Mouse (Mus musculus) hindbrain, embryonic 10.5 days (tissue): Measurements from ENCODE around the gene Slc43a1. TPM values are rescaled to one million over a fixed set of nuclear protein-coding genes. Genes with fewer than 3 reads are reported as not detected.
A peak's percentile ranks its signal among the peaks of the same experiment; 100 is the strongest.

Experiments used
- DNase-seq: peaks from one replicate; pipeline ENCODE4 v3.0.0-alpha.2; 2017; ENCODE audit warnings: low spot score
- H3K27ac ChIP-seq: fragments of 300-500 bp; sonication (generic); 2 replicates; pipeline ENCODE4 v1.5.1; 2016; ENCODE audit warnings: mild to moderate bottlenecking, moderate library complexity
- H3K27me3 ChIP-seq: fragments of 300-500 bp; sonication (generic); 2 replicates; pipeline ENCODE4 v1.6.1; 2016; ENCODE audit warnings: mild to moderate bottlenecking; ENCODE audit not compliant: poor library complexity, insufficient read depth, severe bottlenecking
- H3K36me3 ChIP-seq: fragments of 300-500 bp; sonication (generic); 2 replicates; pipeline ENCODE4 v1.6.1; 2016; ENCODE audit warnings: mild to moderate bottlenecking, moderate library complexity
- H3K4me1 ChIP-seq: fragments of 300-500 bp; sonication (generic); replicated peaks from 2 replicates; pipeline ENCODE4 v1.6.1; 2016; ENCODE audit warnings: mild to moderate bottlenecking
- H3K4me3 ChIP-seq: fragments of 300-500 bp; sonication (generic); 2 replicates; pipeline ENCODE4 v1.5.1; 2016; ENCODE audit warnings: mild to moderate bottlenecking, moderate library complexity
- H3K9me3 ChIP-seq: fragments of 300-500 bp; sonication (generic); 2 replicates; pipeline ENCODE4 v1.6.1; 2016; ENCODE audit warnings: mild to moderate bottlenecking, moderate library complexity
- WGBS: fragments of 180-500 bp; shearing (Covaris S2); methylation state at CpG from one replicate; pipeline ENCODE4 v1.1.7; 2016; 5-methylcytosine and 5-hydroxymethylcytosine counted together
- polyA plus RNA-seq: library from polyadenylated mRNA; unstranded; fragments of >200 nt; fragmentation: Nextera tagmentation; extraction: Ambion mirVana; gene quantifications from 2 replicates; pipeline ENCODE4 v1.2.1, GENCODE M21; 2016

The Slc43a1 gene
- polyA plus RNA-seq, 1 experiment from 2014 or later = 23.1 TPM

- WGBS = 82% methylated on average over 6 of the region's 6 CpGs
- H3K27ac ChIP-seq = no peak overlapping the region
- no peaks in the 10 kb centered on the region for H3K27me3 ChIP-seq
- peaks cover 15% of the 10 kb centered on the region for H3K36me3 ChIP-seq
- DNase-seq = no peak
- H3K9me3 ChIP-seq = no peaks in the 10 kb centered on the region
- H3K4me1 ChIP-seq = peaks cover 19% of the 10 kb centered on the region
- H3K4me3 ChIP-seq = 0 out of 2 replicates have a peak overlapping the region, but pooled peaks have one; percentile 38
Observed at GRCm38 (mm10) chr2:84810526-84810885, 28.1 kb upstream of the Slc43a1 start.

- peak overlapping the region; percentile 54 for H3K27ac ChIP-seq
- peaks cover 15% of the 10 kb centered on the region for H3K36me3 ChIP-seq
- peaks cover 19% of the 10 kb centered on the region for H3K4me1 ChIP-seq
- DNase-seq = peak; percentile 91
- no peaks in the 10 kb centered on the region for H3K9me3 ChIP-seq
- H3K27me3 ChIP-seq = no peaks in the 10 kb centered on the region
- H3K4me3 ChIP-seq = peak overlapping the region; percentile 38
- 42% methylated on average over 26 of the region's 26 CpGs for WGBS
Observed at GRCm38 (mm10) chr2:84810886-84811577, 27.6 kb upstream of the Slc43a1 start.

DNA sequence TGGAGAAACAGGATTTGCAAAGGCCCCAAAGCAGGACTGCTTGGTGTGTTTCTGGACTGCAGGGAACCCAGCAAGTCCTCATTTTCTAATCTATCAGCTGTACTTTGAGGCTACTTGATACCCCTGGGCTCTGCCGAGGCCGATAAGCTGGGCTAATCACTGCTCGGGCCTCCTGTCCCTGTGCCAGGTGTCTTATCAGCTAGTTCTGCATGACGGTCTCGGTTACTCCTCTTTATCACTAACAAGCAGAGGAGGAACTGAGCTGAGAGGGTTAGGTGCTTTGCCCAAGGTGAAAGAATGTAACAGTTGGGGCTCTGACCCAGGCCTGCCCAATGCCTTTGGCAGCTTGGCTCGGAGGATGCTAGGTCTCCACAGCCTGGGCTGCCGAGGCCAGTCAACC lies 26.8 kb upstream of the Slc43a1 start:
- H3K36me3 ChIP-seq = peaks cover 15% of the 10 kb centered on the region
- peak overlapping the region; percentile 18; the same call in 1 of the 2 replicates for H3K27ac ChIP-seq
- H3K27me3 ChIP-seq = no peaks in the 10 kb centered on the region
- H3K9me3 ChIP-seq = no peaks in the 10 kb centered on the region
- no peak overlapping the region for H3K4me3 ChIP-seq
- 87% methylated on average over 7 of the region's 7 CpGs for WGBS
- no peak for DNase-seq
- peaks cover 19% of the 10 kb centered on the region for H3K4me1 ChIP-seq

GRCm38 (mm10) chr2:84812676-84813075 lies 26.0 kb upstream of the Slc43a1 start:
- no peak overlapping the region for H3K4me3 ChIP-seq
- no peaks in the 10 kb centered on the region for H3K27me3 ChIP-seq
- peaks cover 12% of the 10 kb centered on the region for H3K36me3 ChIP-seq
- no peaks in the 10 kb centered on the region for H3K9me3 ChIP-seq
- no peak for DNase-seq
- WGBS = 79% methylated on average over 6 of the region's 6 CpGs
- 0 out of 2 replicates have a peak overlapping the region, but pooled peaks have one; percentile 18 for H3K27ac ChIP-seq
- H3K4me1 ChIP-seq = peaks cover 19% of the 10 kb centered on the region

DNA sequence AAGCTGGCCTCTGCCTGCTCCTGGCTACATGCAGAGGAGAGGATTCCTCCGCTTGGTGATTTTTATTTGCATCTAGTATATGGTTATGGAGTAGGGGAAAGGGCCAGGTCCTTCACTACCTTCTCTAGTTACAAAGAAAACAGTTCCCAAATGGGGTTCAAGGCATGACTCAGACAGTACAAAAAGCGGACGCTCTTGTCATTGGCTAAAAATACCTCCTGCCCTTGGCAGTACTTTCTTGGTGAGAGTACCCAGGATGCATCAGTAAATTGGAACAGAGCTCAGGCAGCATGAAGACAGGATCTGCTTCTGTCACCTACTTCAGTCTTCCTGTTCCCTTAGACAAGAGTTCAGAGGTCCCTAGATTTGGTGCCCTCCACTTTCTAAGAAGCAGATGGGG lies 18.8 kb upstream of the Slc43a1 start:
- H3K36me3 ChIP-seq = no peaks in the 10 kb centered on the region
- 74% methylated on average over 3 of the region's 3 CpGs for WGBS
- H3K27ac ChIP-seq = no peak overlapping the region
- H3K4me1 ChIP-seq = no peaks in the 10 kb centered on the region
- H3K9me3 ChIP-seq = no peaks in the 10 kb centered on the region
- DNase-seq = no peak
- 0 out of 2 replicates have a peak, but pooled peaks cover 6% of the 10 kb centered on the region for H3K27me3 ChIP-seq
- no peak overlapping the region for H3K4me3 ChIP-seq

DNA sequence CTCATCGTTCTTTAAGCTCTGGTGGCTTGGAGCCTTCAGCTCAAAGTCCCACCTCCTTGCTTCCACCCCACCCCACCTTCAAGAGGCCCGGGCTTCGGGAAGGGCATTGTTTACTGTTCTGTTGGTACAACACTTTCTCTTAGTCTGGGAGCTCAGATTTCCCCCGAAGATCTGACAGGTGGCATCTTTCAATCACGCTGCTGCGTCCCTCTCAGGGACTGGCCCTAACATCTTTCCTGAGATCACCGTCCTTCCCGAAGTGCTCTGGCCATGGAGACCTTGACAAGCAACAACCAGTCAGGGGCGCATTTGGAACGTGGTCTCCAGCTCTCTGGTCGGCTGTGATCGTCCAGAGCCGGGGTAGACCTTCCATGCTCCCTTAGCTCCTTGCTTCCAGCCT lies 16.1 kb upstream of the Slc43a1 start, which contains the start of gene Smtnl1:
Smtnl1 (minus strand) TSS at position 101 of the 400 bp plus-strand sequence.
- Histone ChIP-seq H3K4me3 (no peak within 1 kb of the TSS), H3K27me3 (0 out of 2 replicates have a peak, but pooled peaks cover 6% of the 10 kb centered on the region), H3K4me1 (peaks cover 6% of the 10 kb centered on the region), H3K27ac (no peak within 1 kb of the TSS), H3K9me3 (no peaks in the 10 kb centered on the region), H3K36me3 (no peaks in the 10 kb centered on the region)
- 63% methylated on average over 13 of the region's 13 CpGs for WGBS
- DNase-seq = no peak

DNA sequence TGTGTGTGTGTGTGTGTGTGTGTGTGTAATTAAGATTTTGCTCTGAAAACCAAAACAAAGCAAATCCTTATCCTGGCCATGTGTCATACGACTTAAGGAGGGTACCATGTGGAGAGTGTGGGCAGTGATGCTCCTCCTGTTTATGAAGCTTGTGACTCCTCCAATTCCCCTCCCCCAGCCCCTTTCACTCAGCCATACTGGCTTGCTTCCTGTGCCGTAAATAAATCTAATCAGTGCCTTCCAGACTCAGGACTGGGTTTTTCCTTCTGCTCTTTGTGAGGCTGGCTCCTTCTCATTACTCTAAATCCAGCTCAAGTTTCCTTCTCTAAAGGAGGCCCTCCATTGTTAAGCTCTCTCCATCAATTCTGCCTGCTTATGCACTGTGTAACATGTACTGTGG lies 15.4 kb upstream of the Slc43a1 start:
- 56% methylated on average over 2 of the region's 2 CpGs for WGBS
- Histone ChIP-seq H3K27ac (no peak overlapping the region), H3K9me3 (no peaks in the 10 kb centered on the region), H3K27me3 (0 out of 2 replicates have a peak, but pooled peaks cover 6% of the 10 kb centered on the region), H3K36me3 (peaks cover under 1% of the 10 kb centered on the region; the same call in 1 of the 2 replicates), H3K4me1 (peaks cover 13% of the 10 kb centered on the region), H3K4me3 (no peak overlapping the region)
- no peak for DNase-seq

DNA sequence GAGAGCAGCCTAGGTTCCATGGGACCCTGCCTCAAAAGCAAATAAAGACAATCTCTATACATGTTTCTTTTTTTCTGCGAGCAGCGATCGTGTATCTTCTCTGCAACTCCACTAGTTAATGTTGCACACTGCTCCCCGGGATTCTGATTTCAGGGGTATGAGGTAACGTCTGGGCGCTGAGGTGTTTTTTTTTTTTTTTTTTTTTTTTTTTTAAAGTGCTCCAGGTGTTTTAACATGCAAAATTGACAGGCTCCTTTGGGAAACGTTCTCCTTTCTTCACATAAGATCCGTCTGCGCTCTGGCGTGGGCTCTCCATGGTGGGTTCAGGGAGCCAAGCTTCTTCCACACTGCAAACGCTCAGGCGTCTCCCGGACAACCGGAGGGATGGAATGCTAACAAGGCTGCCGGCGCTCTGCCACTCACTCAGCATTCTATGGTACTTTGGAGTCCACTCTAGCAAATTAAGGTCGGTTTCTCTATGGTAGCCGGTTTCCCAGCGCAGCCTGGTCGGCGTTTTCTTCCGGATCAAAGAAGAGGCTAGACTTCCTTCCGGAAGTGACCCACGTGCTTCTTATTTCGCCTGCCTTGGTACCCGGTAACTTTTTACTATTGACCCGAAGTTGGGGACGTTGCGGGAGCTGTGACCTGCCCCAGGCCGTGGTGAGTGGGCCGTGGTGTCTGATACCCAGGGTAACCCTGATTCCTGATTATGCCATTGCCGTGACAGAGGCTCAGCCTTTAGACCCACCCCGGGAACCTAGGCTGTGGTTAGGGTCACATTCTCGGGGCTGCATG lies 12.0 kb upstream of the Slc43a1 start, which contains the start of gene Timm10:
Timm10 (plus strand) TSS at position 510 of the 795 bp plus-strand sequence.
- Histone ChIP-seq H3K4me1 (peaks cover 14% of the 10 kb centered on the region), H3K9me3 (no peaks in the 10 kb centered on the region), H3K36me3 (peaks cover 31% of the 10 kb centered on the region), H3K4me3 (peak within 1 kb of the TSS; percentile 93), H3K27me3 (no peaks in the 10 kb centered on the region), H3K27ac (peak within 1 kb of the TSS; percentile 83)
- under 1% methylated on average over 34 of the region's 34 CpGs for WGBS
- peak; percentile 92 for DNase-seq

GRCm38 (mm10) chr2:84827283-84827920 lies 11.2 kb upstream of the Slc43a1 start:
- peak overlapping the region; percentile 93 for H3K4me3 ChIP-seq
- WGBS = 1% methylated on average over 29 of the region's 29 CpGs
- H3K9me3 ChIP-seq = no peaks in the 10 kb centered on the region
- H3K27ac ChIP-seq = peak overlapping the region; percentile 83
- peaks cover 14% of the 10 kb centered on the region for H3K4me1 ChIP-seq
- H3K36me3 ChIP-seq = peaks cover 31% of the 10 kb centered on the region
- peak; percentile 12 for DNase-seq
- H3K27me3 ChIP-seq = no peaks in the 10 kb centered on the region

- Histone ChIP-seq H3K36me3 (peaks cover 31% of the 10 kb centered on the region), H3K27ac (0 out of 2 replicates have a peak overlapping the region, but pooled peaks have one; percentile 6), H3K4me3 (no peak overlapping the region), H3K4me1 (peaks cover 12% of the 10 kb centered on the region), H3K9me3 (no peaks in the 10 kb centered on the region), H3K27me3 (peaks cover 1% of the 10 kb centered on the region; the same call in 1 of the 2 replicates)
- WGBS = 39% methylated on average over 10 of the region's 10 CpGs
- peak; percentile 80 for DNase-seq
Observed at GRCm38 (mm10) chr2:84831666-84832391, 6.8 kb upstream of the Slc43a1 start.

- H3K36me3 ChIP-seq = no peaks in the 10 kb centered on the region
- H3K9me3 ChIP-seq = no peaks in the 10 kb centered on the region
- no peak overlapping the region for H3K27ac ChIP-seq
- peaks cover 40% of the 10 kb centered on the region for H3K4me1 ChIP-seq
- H3K27me3 ChIP-seq = peaks cover 29% of the 10 kb centered on the region
- no peak for DNase-seq
- no peak overlapping the region for H3K4me3 ChIP-seq
- 65% methylated on average over 8 of the region's 8 CpGs for WGBS
Observed at GRCm38 (mm10) chr2:84837107-84837506, 1.5 kb upstream of the Slc43a1 start.
